Mouse (Mus musculus): Measurements from ENCODE around the gene Tmem246. TPM values are rescaled to one million over a fixed set of nuclear protein-coding genes. Genes with fewer than 3 reads are reported as not detected.

Gene Tmem246
- polyA plus RNA-seq, 1 experiment from 2014 or later, result 48.0 TPM

DNA sequence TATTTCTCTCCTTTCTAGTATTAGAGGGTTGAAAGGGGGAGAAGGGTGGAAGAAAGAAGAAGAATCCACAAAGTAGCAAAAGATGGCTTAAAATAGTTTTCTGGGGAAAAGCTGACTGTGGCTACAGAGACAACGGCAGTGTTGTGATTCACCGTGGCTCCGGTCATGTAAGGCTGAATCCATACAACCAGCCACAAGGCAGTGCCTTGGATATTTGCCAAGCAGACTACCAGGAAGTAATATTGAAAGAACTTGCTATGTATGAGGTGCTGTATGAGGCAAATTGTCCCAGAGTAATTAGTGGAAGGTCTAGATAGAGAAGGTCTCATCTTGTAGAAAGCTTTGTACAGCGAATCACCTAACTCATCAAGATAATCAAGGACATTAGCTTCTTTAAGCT is 25.5 kb downstream of the Tmem246 start:
- no peak overlapping the region for H3K4me3 ChIP-seq
- H3K27ac ChIP-seq (ENCODE audit: poor library complexity, severe bottlenecking), result no peak overlapping the region
- H3K9ac ChIP-seq, result no peak overlapping the region
- no peak overlapping the region for H3K4me2 ChIP-seq
- H3K4me1 ChIP-seq (replicated peaks), result no peaks in the 10 kb centered on the region
- WGBS, result 80% methylated on average over 4 of the region's 4 CpGs
- no peaks in the 10 kb centered on the region for H3K27me3 ChIP-seq (replicated peaks)
- H3K36me3 ChIP-seq, result no peaks in the 10 kb centered on the region
- ATAC-seq (ENCODE audit: insufficient number of reproducible peaks, low FRiP score), result no peak
- no peaks in the 10 kb centered on the region for H3K9me3 ChIP-seq (replicated peaks)

DNA sequence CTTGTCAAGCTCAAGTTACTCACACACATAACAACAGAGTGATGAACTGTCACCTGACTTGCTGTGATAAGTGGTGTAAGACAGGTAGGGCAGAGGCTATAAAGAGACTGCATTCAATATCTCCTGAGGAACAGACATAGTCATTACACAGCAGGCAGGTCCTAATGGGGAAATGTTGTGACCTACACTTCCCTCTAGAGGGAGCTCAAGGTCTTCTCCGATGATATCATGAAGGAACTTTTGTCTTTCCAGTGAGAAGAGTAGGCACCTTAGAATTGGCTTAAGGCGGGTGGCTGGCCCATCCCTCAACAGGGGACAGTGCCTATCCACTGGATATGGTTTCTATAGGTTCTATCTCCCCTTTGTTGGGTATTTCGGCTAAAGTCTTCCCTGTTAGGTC is 30.1 kb downstream of the Tmem246 start:
- 15% methylated on average over 3 of the region's 3 CpGs for WGBS

GRCm38 (mm10) chr4:49559915-49560772 is 37.5 kb downstream of the Tmem246 start:
- no peak overlapping the region for H3K9ac ChIP-seq
- peak; percentile 59; the same call in 1 of the 2 replicates for ATAC-seq (ENCODE audit: insufficient number of reproducible peaks, low FRiP score)
- H3K4me1 ChIP-seq (replicated peaks), result no peaks in the 10 kb centered on the region
- H3K36me3 ChIP-seq, result no peaks in the 10 kb centered on the region
- H3K27me3 ChIP-seq (replicated peaks), result no peaks in the 10 kb centered on the region
- no peak overlapping the region for H3K4me3 ChIP-seq
- H3K4me2 ChIP-seq, result no peak overlapping the region
- 67% methylated on average over 20 of the region's 20 CpGs for WGBS
- H3K9me3 ChIP-seq (replicated peaks), result no peaks in the 10 kb centered on the region
- H3K27ac ChIP-seq (ENCODE audit: poor library complexity, severe bottlenecking), result no peak overlapping the region

More for the DNA sequence above, 30.1 kb downstream of the Tmem246 start:
- Histone ChIP-seq H3K4me3 (no peak overlapping the region), H3K4me1 (replicated peaks) (no peaks in the 10 kb centered on the region), H3K27ac (ENCODE audit: poor library complexity, severe bottlenecking) (no peak overlapping the region), H3K36me3 (no peaks in the 10 kb centered on the region), H3K27me3 (replicated peaks) (no peaks in the 10 kb centered on the region), H3K9me3 (replicated peaks) (no peaks in the 10 kb centered on the region), H3K9ac (no peak overlapping the region), H3K4me2 (no peak overlapping the region)
- 0 out of 2 replicates have a peak, but pooled peaks have one; percentile 6 for ATAC-seq (ENCODE audit: insufficient number of reproducible peaks, low FRiP score)

DNA sequence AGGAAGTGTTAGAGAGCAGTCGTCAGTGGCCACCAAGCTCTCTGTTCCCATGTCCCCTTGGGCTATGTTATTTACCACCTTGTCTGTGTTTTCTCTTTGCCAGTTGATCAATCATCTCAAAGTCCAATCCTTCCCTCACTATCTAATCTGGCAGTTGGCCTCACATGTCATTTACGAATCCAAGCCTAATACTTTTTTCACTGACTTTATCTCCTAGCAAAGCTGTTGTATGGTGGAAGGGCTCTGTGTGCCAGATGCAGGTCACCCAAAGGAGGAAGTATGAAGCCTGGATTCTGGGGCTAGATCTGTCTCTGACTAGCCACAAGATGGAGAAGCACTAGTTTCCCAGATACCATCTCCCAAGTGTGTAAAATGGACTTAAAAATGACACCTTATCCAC is 39.5 kb downstream of the Tmem246 start:
- Histone ChIP-seq H3K27me3 (replicated peaks) (no peaks in the 10 kb centered on the region), H3K27ac (ENCODE audit: poor library complexity, severe bottlenecking) (no peak overlapping the region), H3K4me2 (no peak overlapping the region), H3K9ac (no peak overlapping the region), H3K4me1 (replicated peaks) (no peaks in the 10 kb centered on the region), H3K9me3 (replicated peaks) (no peaks in the 10 kb centered on the region), H3K36me3 (no peaks in the 10 kb centered on the region), H3K4me3 (no peak overlapping the region)
- ATAC-seq (ENCODE audit: insufficient number of reproducible peaks, low FRiP score), result no peak
- WGBS, result 49% methylated on average over 2 of the region's 2 CpGs

- H3K27me3 ChIP-seq (replicated peaks), result no peaks in the 10 kb centered on the region
- 89% methylated on average over 7 of the region's 7 CpGs for WGBS
These were observed 40.3 kb downstream of the Tmem246 start for GRCm38 (mm10) chr4:49557375-49557774.

GRCm38 (mm10) chr4:49553380-49553779 is 44.3 kb downstream of the Tmem246 start:
- Histone ChIP-seq H3K36me3 (no peaks in the 10 kb centered on the region), H3K4me3 (no peak overlapping the region), H3K4me1 (replicated peaks) (no peaks in the 10 kb centered on the region), H3K9me3 (replicated peaks) (no peaks in the 10 kb centered on the region), H3K4me2 (no peak overlapping the region), H3K9ac (no peak overlapping the region), H3K27me3 (replicated peaks) (no peaks in the 10 kb centered on the region), H3K27ac (ENCODE audit: poor library complexity, severe bottlenecking) (no peak overlapping the region)
- WGBS, result 86% methylated on average over 5 of the region's 5 CpGs
- no peak for ATAC-seq (ENCODE audit: insufficient number of reproducible peaks, low FRiP score)

More at GRCm38 (mm10) chr4:49557375-49557774, 40.3 kb downstream of the Tmem246 start:
- Histone ChIP-seq H3K4me3 (no peak overlapping the region), H3K4me1 (replicated peaks) (no peaks in the 10 kb centered on the region), H3K36me3 (no peaks in the 10 kb centered on the region), H3K4me2 (no peak overlapping the region), H3K9ac (no peak overlapping the region), H3K27ac (ENCODE audit: poor library complexity, severe bottlenecking) (no peak overlapping the region), H3K9me3 (replicated peaks) (no peaks in the 10 kb centered on the region)
- no peak for ATAC-seq (ENCODE audit: insufficient number of reproducible peaks, low FRiP score)

DNA sequence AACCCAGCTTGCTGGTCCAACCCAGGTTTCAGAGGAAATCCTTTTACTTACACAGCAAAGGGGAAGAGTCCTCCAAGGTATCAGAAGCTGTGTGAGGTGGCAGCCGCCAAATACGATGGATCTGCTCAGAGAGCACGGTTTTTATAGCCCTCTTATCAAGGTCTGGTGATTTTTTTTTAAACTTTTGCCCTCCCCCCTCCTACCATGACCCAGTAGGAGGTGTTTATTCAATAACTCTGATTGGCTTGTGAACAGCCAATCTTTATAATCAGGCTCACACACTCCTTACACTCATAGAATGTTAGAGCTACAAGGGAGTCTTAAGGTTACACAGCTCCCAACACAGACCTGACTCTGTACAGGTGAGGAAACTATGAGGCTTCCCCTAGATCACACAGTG is 48.3 kb downstream of the Tmem246 start, which contains the start of gene Aldob:
Aldob (minus strand) TSS at position 164 of the 400 bp plus-strand sequence.
- H3K9me3 ChIP-seq (replicated peaks), result no peaks in the 10 kb centered on the region
- ATAC-seq (ENCODE audit: insufficient number of reproducible peaks, low FRiP score), result no peak
- no peaks in the 10 kb centered on the region for H3K36me3 ChIP-seq
- H3K4me3 ChIP-seq, result no peak within 1 kb of the TSS
- H3K9ac ChIP-seq, result no peak within 1 kb of the TSS
- H3K4me2 ChIP-seq, result no peak within 1 kb of the TSS
- H3K27ac ChIP-seq (ENCODE audit: poor library complexity, severe bottlenecking), result no peak within 1 kb of the TSS
- no peaks in the 10 kb centered on the region for H3K27me3 ChIP-seq (replicated peaks)
- no peaks in the 10 kb centered on the region for H3K4me1 ChIP-seq (replicated peaks)
- WGBS, result 40% methylated on average over 3 of the region's 3 CpGs

DNA sequence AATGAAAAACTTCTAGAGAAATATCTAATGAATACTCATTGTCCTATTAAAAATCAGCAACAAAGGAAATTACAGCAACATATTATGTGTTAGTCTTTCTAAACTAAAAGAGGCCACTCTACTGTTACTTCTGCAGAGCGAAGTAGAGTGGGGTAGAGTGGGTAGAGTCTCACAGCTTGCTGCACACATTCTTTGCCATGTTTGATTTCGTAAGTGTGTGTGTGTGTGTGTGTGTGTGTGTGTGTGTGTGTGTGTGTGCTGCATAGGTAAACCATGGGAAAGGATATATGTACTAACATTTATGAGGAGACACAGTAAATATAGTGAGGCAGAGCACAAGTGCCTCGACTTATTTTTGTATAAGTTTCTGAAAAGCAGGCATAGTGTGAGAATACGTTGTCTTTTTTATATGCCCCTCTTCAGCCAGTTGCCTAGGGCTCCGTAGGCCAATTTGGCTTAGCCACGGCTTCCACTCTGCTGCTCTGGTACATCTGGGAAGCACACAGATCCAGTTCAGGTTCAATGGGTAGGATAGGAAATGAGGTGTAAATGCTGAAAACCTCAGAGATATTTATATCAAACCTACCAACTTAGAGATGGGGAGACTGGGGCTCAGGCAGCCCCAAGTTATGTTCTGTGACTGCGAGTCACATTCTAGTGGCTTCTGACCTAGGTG is 50.0 kb downstream of the Tmem246 start:
- 76% methylated on average over 7 of the region's 7 CpGs for WGBS
- Histone ChIP-seq H3K9me3 (replicated peaks) (no peaks in the 10 kb centered on the region), H3K9ac (no peak overlapping the region), H3K4me3 (no peak overlapping the region), H3K4me2 (no peak overlapping the region), H3K27ac (ENCODE audit: poor library complexity, severe bottlenecking) (no peak overlapping the region), H3K36me3 (no peaks in the 10 kb centered on the region), H3K27me3 (replicated peaks) (no peaks in the 10 kb centered on the region), H3K4me1 (replicated peaks) (no peaks in the 10 kb centered on the region)
- no peak for ATAC-seq (ENCODE audit: insufficient number of reproducible peaks, low FRiP score)

DNA sequence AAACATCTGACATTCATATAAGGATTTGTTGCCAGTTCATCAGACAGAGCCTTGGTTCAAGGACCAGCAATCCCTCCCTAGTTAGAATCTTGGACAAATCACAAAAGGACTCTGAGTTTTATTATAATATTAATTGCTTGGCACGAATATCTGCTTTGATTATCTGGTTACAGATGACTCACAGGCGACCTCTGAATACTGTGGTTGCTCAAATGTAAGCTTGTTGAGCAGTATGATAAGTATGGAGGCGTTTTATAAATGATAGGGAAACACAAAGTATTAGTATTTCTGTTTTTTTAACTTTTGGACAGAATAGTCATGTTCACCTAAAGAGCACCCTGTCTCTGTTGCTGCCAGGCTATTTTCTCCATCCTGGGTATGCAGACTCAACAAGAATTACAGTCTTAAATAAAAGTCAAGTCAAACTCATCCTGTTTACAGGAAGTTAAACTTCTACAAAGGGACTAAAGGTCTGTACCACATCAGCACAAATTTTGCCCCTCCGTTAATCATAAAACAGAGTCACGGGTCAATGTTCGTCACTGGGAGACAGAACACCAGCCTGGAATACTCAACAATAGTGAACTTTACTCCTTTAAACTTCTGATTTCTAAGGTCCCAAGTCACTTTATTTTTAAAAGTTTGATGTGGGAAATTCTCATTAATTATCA is 50.7 kb downstream of the Tmem246 start:
- 65% methylated on average over 6 of the region's 6 CpGs for WGBS
- Histone ChIP-seq H3K27me3 (replicated peaks) (no peaks in the 10 kb centered on the region), H3K4me2 (no peak overlapping the region), H3K27ac (ENCODE audit: poor library complexity, severe bottlenecking) (no peak overlapping the region), H3K36me3 (no peaks in the 10 kb centered on the region), H3K4me1 (replicated peaks) (no peaks in the 10 kb centered on the region), H3K9ac (no peak overlapping the region), H3K4me3 (no peak overlapping the region), H3K9me3 (replicated peaks) (no peaks in the 10 kb centered on the region)
- ATAC-seq (ENCODE audit: insufficient number of reproducible peaks, low FRiP score), result no peak

DNA sequence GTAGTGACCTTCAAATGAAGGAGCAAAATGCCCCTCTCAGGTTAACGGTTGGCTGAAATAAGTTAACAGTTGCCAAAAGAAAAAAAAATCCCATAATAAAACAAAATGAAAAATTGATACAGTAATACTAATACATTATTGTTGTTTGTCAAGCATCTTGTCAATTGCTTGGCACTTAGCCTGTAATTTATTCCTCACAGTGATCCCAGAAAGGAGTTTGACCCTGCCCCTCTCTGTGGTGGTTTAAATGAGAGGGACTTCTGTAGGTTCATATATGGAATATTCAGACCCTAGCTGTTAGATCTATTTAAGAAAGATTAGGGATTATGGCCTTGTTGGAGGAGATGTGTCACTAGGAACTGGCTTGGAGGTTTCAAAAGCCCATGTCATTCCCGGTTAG is 51.6 kb downstream of the Tmem246 start:
- Histone ChIP-seq H3K27me3 (replicated peaks) (no peaks in the 10 kb centered on the region), H3K27ac (ENCODE audit: poor library complexity, severe bottlenecking) (no peak overlapping the region), H3K36me3 (no peaks in the 10 kb centered on the region), H3K9ac (no peak overlapping the region), H3K4me2 (no peak overlapping the region), H3K9me3 (replicated peaks) (no peaks in the 10 kb centered on the region), H3K4me3 (no peak overlapping the region), H3K4me1 (replicated peaks) (peaks cover 2% of the 10 kb centered on the region)
- 76% methylated on average over 2 of the region's 2 CpGs for WGBS
- no peak for ATAC-seq (ENCODE audit: insufficient number of reproducible peaks, low FRiP score)

GRCm38 (mm10) chr4:49540966-49541365 is 56.7 kb downstream of the Tmem246 start:
- H3K4me2 ChIP-seq, result no peak overlapping the region
- ATAC-seq (ENCODE audit: insufficient number of reproducible peaks, low FRiP score), result no peak
- no peak overlapping the region for H3K4me3 ChIP-seq
- 41% methylated on average over 3 of the region's 3 CpGs for WGBS
- no peak overlapping the region for H3K27ac ChIP-seq (ENCODE audit: poor library complexity, severe bottlenecking)
- H3K27me3 ChIP-seq (replicated peaks), result no peaks in the 10 kb centered on the region
- no peaks in the 10 kb centered on the region for H3K36me3 ChIP-seq
- no peaks in the 10 kb centered on the region for H3K9me3 ChIP-seq (replicated peaks)
- peaks cover 7% of the 10 kb centered on the region for H3K4me1 ChIP-seq (replicated peaks)
- no peak overlapping the region for H3K9ac ChIP-seq

All from heart, embryonic 12.5 days (tissue).